Mouse (Mus musculus) olfactory bulb, adult 2 months (tissue): ENCODE measurements around the gene Kcnj2.

Experiments
- CTCF ChIP-seq: fragments of 200-500 bp; IDR thresholded peaks from 2 replicates; pipeline ENCODE4 v1.5.1; 2012; ENCODE audit warnings: low read depth, mild to moderate bottlenecking, low read length, moderate library complexity; ENCODE audit not compliant: insufficient read depth
- POLR2A ChIP-seq: fragments of 200-500 bp; IDR thresholded peaks from 2 replicates; pipeline ENCODE4 v1.6.1; 2012; ENCODE audit warnings: mild to moderate bottlenecking, low read depth, low read length, moderate library complexity; ENCODE audit not compliant: insufficient read depth

- TF ChIP-seq CTCF = no peak
- TF ChIP-seq POLR2A = no peak
Measured at GRCm38 (mm10) chr11:111088812-111089211, 22.8 kb downstream of the Kcnj2 start.
